Mouse (Mus musculus) midbrain, embryonic 10.5 days (tissue): ENCODE measurements around the gene Gnb3. TPM values are rescaled to one million over a fixed set of nuclear protein-coding genes. Genes with fewer than 3 reads are reported as not detected.

Source experiments
- DNase-seq: peaks from one replicate; pipeline ENCODE4 v3.0.0-alpha.2; 2017; ENCODE audit warnings: low spot score
- H3K27ac ChIP-seq: fragments of 300-500 bp; sonication (generic); replicated peaks from 2 replicates; pipeline ENCODE4 v1.5.1; 2016; ENCODE audit warnings: mild to moderate bottlenecking
- H3K27me3 ChIP-seq: fragments of 300-500 bp; sonication (generic); 2 replicates; pipeline ENCODE4 v1.6.1; 2016; ENCODE audit warnings: low read depth, mild to moderate bottlenecking; ENCODE audit not compliant: poor library complexity, severe bottlenecking
- H3K36me3 ChIP-seq: fragments of 300-500 bp; sonication (generic); 2 replicates; pipeline ENCODE4 v1.6.1; 2016; ENCODE audit warnings: mild to moderate bottlenecking, moderate library complexity
- H3K4me1 ChIP-seq: fragments of 300-500 bp; sonication (generic); 2 replicates; pipeline ENCODE4 v1.6.1; 2016
- H3K4me3 ChIP-seq: fragments of 300-500 bp; sonication (generic); 2 replicates; pipeline ENCODE4 v1.5.1; 2016; ENCODE audit warnings: mild to moderate bottlenecking, moderate library complexity
- H3K9me3 ChIP-seq: fragments of 300-500 bp; sonication (generic); replicated peaks from 2 replicates; pipeline ENCODE4 v1.6.1; 2016; ENCODE audit warnings: mild to moderate bottlenecking
- WGBS: fragments of 180-500 bp; shearing (Covaris S2); methylation state at CpG from one replicate; pipeline ENCODE4 v1.1.7; 2016; 5-methylcytosine and 5-hydroxymethylcytosine counted together
- polyA plus RNA-seq: library from polyadenylated mRNA; unstranded; fragments of >200 nt; fragmentation: Nextera tagmentation; extraction: Ambion mirVana; gene quantifications from 2 replicates; pipeline ENCODE4 v1.2.1, GENCODE M21; 2016

The Gnb3 gene
- polyA plus RNA-seq, 1 experiment from 2014 or later = 0.89 TPM

DNA sequence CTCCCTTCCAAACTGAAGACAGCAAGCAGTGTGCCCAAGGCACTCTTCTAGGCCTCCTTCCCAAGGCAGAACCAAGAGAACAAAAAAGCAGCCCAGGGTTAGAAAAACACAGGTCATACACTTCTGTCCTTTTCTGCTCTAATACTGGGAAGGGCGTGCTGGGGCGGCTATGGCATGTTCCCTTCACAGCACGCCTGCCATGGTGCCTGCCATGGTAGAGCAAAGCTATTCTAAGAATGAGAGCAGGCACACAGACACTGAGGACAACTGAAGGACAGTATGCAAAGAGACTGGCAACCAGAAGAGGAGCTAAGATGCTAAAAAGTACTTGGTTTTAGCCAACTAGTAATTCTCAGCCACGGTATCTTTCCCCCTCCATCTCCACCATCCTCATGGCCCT is 18.0 kb downstream of the Gnb3 start:
- Histone ChIP-seq H3K27ac (no peak overlapping the region), H3K9me3 (no peaks in the 10 kb centered on the region), H3K36me3 (peaks cover 100% of the 10 kb centered on the region), H3K4me1 (no peaks in the 10 kb centered on the region; the same call in 1 of the 2 replicates), H3K27me3 (no peaks in the 10 kb centered on the region), H3K4me3 (no peak overlapping the region)
- 96% methylated on average over 4 of the region's 4 CpGs for WGBS
- no peak for DNase-seq

DNA sequence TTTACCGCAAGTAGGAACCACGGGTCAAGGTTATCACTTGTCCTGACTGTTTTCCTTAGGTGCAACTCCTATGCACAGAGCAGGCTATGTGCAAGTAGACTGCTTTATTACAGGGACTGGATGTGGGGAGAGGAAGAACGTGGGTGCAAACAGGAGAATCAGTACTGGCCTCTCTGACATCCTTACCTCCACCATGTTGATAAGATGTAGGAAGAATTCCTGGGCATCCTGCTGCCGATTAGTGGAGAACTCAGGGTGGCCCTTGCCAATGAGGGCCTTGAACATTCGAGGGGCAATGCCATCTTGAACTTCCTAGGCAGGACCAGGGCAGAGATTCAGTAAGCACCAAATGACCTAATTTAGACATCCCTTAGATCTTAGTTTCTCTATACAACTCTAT is 19.2 kb downstream of the Gnb3 start:
- H3K36me3 ChIP-seq = peaks cover 100% of the 10 kb centered on the region
- H3K9me3 ChIP-seq = no peaks in the 10 kb centered on the region
- H3K4me3 ChIP-seq = no peak overlapping the region
- WGBS = 96% methylated on average over 5 of the region's 5 CpGs
- no peak for DNase-seq
- no peaks in the 10 kb centered on the region for H3K4me1 ChIP-seq
- H3K27me3 ChIP-seq = no peaks in the 10 kb centered on the region
- H3K27ac ChIP-seq = no peak overlapping the region

DNA sequence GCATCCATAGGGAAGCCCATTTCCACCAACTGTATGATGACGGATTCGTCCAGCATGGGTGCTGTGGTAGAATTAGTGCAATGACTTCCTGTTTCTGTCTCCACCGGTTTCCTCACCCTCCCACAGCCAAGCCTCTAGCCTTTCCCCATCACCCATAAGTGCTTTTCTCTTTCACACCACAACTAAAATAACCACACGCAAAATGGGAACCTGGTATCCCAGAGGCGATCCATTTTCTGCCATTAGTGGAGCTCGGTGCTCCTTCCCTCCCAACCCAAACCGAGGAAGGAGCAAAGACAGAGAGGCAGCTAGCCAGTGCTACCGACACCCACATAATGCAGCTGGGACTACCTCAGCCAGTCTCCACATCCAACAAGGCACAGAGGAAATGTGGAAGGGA is 22.1 kb downstream of the Gnb3 start:
- no peak overlapping the region for H3K27ac ChIP-seq
- H3K9me3 ChIP-seq = no peaks in the 10 kb centered on the region
- peaks cover 81% of the 10 kb centered on the region for H3K36me3 ChIP-seq
- no peak for DNase-seq
- H3K27me3 ChIP-seq = no peaks in the 10 kb centered on the region
- peaks cover 23% of the 10 kb centered on the region for H3K4me1 ChIP-seq
- 93% methylated on average over 8 of the region's 8 CpGs for WGBS
- no peak overlapping the region for H3K4me3 ChIP-seq

DNA sequence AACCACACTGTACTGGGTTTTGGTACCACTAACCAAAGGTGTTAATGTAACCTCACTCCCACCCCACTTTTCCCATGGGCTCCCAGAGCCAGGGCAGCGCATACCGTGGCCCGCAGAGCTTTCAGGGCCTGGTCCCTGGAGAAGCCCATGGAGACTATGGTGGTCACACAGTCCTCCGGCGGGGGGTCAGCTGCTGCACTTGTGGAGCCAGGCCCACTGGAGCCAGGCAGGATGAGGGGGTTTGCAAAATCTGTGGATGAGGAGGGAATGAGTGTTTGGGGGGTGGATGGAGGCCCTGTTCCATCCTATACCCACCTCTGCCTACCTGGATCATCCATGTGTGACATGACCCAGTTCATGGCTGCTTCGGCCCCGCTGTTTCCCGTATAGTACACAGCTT is 22.5 kb downstream of the Gnb3 start:
- Histone ChIP-seq H3K27ac (no peak overlapping the region), H3K4me3 (no peak overlapping the region), H3K4me1 (peaks cover 27% of the 10 kb centered on the region), H3K27me3 (no peaks in the 10 kb centered on the region), H3K36me3 (peaks cover 79% of the 10 kb centered on the region), H3K9me3 (no peaks in the 10 kb centered on the region)
- no peak for DNase-seq
- WGBS = 97% methylated on average over 8 of the region's 8 CpGs

DNA sequence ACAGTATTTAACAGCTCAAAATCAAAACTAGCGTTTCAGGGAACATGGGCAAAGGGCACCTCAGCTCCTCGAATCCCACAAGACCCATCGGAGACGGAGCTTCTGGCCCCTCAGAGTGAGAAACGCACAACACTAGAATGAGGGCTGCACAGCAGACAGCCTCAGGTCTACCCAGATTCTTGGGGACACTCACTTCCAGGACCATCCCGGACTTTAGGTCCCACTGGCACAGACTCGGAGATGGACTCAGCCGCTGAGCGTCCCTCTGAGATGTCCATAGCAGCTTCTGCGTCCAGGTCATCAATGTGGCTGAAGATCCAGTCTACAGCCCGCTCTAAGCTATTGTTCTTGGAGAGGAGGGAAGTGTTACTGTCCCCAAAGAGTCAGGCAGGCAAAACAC is 22.9 kb downstream of the Gnb3 start:
- DNase-seq = no peak
- 94% methylated on average over 11 of the region's 11 CpGs for WGBS
- H3K27me3 ChIP-seq = no peaks in the 10 kb centered on the region
- H3K4me3 ChIP-seq = no peak overlapping the region
- peaks cover 79% of the 10 kb centered on the region for H3K36me3 ChIP-seq
- H3K27ac ChIP-seq = no peak overlapping the region
- no peaks in the 10 kb centered on the region for H3K9me3 ChIP-seq
- peaks cover 31% of the 10 kb centered on the region for H3K4me1 ChIP-seq

DNA sequence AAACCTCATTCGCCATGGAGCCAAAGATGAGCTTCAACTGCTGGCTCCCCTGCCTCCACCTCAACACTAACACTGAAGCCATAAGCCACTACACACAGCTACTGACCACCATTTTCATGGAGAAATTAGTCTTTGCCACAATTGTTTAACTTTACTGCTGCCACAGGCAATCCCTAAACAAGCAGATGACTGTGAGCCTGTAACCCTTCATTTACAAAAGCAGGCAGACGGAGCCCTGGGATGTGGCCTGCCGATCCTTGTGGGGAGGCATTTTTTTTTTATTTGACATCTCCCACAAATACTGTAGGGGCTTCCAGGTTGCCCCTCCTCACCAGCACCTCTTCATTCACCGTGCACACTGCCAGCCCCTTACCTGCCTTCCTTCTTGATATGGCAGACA is 23.5 kb downstream of the Gnb3 start:
- 94% methylated on average over 4 of the region's 4 CpGs for WGBS
- H3K4me1 ChIP-seq = peaks cover 36% of the 10 kb centered on the region
- H3K4me3 ChIP-seq = no peak overlapping the region
- H3K9me3 ChIP-seq = no peaks in the 10 kb centered on the region
- no peak for DNase-seq
- peaks cover 79% of the 10 kb centered on the region for H3K36me3 ChIP-seq
- H3K27ac ChIP-seq = no peak overlapping the region
- no peaks in the 10 kb centered on the region for H3K27me3 ChIP-seq

DNA sequence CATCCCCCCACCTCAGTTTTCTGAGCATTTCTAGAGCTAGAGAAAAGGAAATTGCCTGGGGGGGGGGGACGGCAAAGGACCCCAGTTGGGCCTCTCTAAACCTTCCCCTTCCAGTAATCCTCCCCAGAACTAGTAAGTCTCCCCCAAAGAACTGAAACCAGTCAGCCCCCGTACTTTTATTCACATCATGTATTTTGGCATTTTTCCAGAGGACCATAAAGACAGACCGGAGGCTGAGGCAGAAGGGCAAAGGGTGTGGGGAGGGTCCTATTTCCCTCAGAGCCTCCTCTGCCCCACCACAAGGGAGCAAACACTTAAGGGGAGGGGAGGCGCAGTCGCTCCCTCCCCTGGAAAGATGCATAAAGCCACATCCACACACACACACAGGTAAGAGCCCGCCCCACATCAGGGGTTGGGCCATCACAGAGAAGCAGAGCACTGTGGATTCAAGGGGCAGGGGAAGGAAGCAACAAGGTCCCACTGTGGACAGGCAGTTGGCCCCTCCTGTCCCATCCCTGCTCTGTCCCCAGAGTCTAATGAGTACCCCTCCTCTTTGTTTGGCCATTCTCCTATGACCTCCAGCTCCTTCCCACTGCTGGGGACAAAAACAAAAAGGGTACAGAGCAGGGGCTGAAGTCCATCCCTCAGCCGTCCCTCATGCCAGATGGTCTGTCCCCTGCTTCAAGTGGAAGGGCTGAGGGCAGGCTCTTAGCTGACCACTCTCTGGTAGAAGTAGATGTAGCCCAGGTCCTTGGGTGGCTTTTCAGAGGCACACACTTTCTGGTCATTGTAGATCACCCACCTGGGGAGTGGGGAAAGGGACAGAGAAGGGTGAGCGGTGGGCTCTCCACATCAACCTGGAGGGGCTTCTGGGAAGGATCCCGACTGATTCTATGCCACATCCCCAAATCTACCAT is 25.0 kb downstream of the Gnb3 start:
- 80% methylated on average over 9 of the region's 9 CpGs for WGBS
- H3K27me3 ChIP-seq = no peaks in the 10 kb centered on the region
- peak overlapping the region; percentile 75 for H3K4me3 ChIP-seq
- H3K4me1 ChIP-seq = peaks cover 45% of the 10 kb centered on the region
- H3K27ac ChIP-seq = peak overlapping the region; percentile 95
- DNase-seq = no peak
- no peaks in the 10 kb centered on the region for H3K9me3 ChIP-seq
- peaks cover 79% of the 10 kb centered on the region for H3K36me3 ChIP-seq

DNA sequence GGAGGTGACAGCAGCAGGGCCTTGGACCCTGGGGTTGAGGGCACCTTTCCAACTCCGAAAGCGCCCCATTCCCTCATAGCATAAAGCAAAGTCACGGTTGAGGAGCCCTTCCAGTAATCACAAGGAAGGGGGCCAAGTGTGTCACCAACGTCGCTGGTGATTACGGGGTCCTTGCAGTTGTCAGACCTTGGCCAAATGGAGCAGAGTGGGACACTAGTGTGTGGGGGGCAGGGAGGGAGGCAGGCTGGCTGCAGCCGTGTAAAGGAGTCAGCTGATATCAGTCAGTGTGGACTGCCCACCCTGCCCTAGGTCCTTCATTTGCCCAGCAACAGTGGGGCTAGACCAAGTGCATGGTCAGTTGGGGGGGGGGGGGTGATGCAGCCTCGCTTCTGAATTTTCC is 25.6 kb downstream of the Gnb3 start:
- H3K9me3 ChIP-seq = no peaks in the 10 kb centered on the region
- 53% methylated on average over 8 of the region's 8 CpGs for WGBS
- no peak for DNase-seq
- H3K27me3 ChIP-seq = no peaks in the 10 kb centered on the region
- H3K4me3 ChIP-seq = peak overlapping the region; percentile 75
- peak overlapping the region; percentile 95 for H3K27ac ChIP-seq
- peaks cover 51% of the 10 kb centered on the region for H3K4me1 ChIP-seq
- H3K36me3 ChIP-seq = peaks cover 77% of the 10 kb centered on the region

DNA sequence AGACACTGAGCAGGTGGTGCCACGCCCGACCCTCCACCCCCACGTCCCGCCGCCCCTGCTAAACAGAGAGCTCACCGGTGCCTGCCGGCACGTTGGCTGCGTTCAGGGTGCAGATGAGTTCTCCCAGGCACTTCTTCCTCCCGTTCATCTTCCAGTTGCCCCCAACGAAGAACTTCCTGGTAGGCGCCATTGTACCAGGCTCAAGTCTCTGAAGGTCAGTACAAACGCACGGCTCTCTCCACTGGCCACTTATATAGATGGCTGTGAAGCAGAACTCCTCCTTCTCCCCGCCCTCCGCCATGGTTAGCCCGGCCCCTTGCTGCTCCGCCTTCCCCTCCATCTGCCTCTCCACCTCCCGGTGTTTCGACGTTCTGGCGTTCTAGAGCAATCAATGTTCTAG is 26.1 kb downstream of the Gnb3 start, which contains the start of gene Tpi1:
Gene Tpi1, minus strand, starts transcription at position 364 of the 400 bp plus-strand sequence.
- Histone ChIP-seq H3K36me3 (peaks cover 72% of the 10 kb centered on the region), H3K4me1 (peaks cover 57% of the 10 kb centered on the region), H3K27ac (peak within 1 kb of the TSS; percentile 95), H3K4me3 (peak within 1 kb of the TSS; percentile 75), H3K9me3 (no peaks in the 10 kb centered on the region), H3K27me3 (no peaks in the 10 kb centered on the region)
- WGBS = 1% methylated on average over 22 of the region's 22 CpGs
- DNase-seq = peak; percentile 88

DNA sequence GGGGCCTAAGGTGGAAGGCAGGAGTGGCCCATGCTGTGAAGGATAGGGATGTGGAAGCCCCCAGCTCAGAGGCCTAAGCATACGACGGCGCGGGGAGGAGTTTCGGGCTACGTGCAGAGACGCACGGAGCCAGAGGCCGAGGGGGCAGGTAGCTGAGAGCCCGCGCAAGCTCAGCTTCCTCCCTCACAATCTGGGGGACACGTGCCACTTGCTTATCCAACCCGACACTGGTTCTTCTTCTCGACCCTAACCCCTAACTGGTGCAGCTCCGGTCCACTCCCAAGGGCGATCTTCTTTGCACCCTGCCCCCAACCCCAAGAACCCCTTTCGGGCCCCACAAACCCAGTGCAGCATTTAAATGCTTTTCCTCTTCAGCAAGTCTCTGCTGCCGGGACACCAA is 26.6 kb downstream of the Gnb3 start:
- Histone ChIP-seq H3K9me3 (no peaks in the 10 kb centered on the region), H3K27ac (peak overlapping the region; percentile 95), H3K27me3 (no peaks in the 10 kb centered on the region), H3K4me3 (peak overlapping the region; percentile 75), H3K36me3 (peaks cover 68% of the 10 kb centered on the region), H3K4me1 (peaks cover 61% of the 10 kb centered on the region)
- under 1% methylated on average over 18 of the region's 18 CpGs for WGBS
- peak; percentile 71 for DNase-seq

DNA sequence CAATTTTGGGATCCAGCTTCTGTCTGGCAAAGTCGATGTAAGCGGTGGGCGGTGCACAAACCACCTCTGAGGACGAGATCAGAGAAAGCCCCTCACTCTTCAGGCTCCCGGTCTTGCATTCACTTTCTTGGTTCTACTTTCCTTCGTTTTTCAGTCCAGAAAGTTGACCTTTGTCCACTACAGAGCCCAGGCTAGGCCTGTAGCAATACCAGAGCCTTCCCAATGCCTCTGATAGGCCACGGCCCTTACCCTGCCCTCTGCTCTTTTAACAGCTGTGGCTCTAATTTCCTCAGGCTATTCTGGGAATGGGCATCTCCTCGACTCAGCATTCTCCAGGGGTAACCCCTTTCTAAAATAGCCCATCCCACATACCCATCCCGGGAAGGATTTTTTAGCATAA is 27.2 kb downstream of the Gnb3 start:
- Histone ChIP-seq H3K9me3 (no peaks in the 10 kb centered on the region), H3K36me3 (peaks cover 61% of the 10 kb centered on the region), H3K4me3 (peak overlapping the region; percentile 75), H3K27ac (peak overlapping the region; percentile 95), H3K4me1 (peaks cover 67% of the 10 kb centered on the region), H3K27me3 (no peaks in the 10 kb centered on the region)
- WGBS = 28% methylated on average over 9 of the region's 9 CpGs
- DNase-seq = no peak

DNA sequence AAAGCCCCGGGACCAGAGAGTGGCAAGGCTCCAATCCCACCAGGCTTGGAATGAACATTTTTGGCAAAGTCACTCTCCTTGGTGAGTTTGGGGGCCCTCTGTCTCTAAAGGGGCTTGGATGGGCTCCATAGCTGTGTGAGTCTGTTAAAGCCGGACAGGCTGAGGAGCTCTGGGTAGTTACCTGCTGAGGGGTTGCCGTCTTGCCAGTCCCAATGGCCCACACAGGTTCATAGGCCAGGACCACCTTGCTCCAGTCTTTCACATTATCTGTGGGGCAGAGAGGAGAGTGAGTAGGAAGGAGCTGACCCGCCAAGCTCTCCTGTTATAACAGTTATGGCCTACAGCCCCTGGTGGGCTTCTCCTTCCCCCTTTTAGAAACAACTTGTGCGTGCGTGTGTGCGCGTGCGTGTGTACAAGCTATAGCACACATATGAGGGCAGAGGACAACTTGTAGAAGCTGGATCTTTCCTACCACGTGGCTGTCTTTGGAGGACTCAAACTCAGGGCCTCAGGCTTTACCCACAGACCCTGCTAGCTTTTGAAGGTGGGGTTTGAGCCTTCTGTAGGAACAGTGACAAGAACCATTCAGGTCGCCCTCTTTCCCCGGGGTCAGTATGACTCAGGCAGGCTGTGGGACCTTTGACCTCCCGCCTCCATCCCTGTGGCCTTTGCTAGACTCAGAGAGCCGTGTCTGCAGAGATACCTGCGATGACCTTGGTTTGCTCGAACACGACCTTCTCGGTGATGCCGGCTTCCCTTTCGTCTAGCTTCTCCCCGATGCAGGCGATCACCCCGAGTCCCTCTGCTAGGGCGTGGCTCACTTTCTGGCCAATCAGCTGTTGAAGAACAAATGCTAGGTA is 28.1 kb downstream of the Gnb3 start:
- no peak for DNase-seq
- Histone ChIP-seq H3K27ac (peak overlapping the region; percentile 95; the same call in 1 of the 2 replicates), H3K4me1 (peaks cover 68% of the 10 kb centered on the region), H3K36me3 (peaks cover 52% of the 10 kb centered on the region), H3K27me3 (no peaks in the 10 kb centered on the region), H3K9me3 (no peaks in the 10 kb centered on the region), H3K4me3 (peak overlapping the region; percentile 75)
- 87% methylated on average over 24 of the region's 24 CpGs for WGBS

DNA sequence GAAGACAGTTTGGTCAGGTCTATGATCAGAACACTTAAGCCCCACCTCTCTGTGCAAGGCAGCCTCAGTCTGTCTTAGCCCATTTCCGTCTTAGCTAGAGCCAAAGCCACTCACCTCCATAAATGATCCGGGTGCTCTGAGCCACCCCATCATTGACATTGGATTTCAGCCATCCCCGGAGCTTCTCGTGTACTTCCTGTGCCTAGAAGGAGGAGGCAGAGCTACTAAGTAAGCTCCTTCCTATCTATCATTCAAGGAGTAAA is 28.7 kb downstream of the Gnb3 start:
- H3K4me3 ChIP-seq = peak overlapping the region; percentile 75; the same call in 1 of the 2 replicates
- DNase-seq = no peak
- H3K36me3 ChIP-seq = peaks cover 46% of the 10 kb centered on the region
- H3K9me3 ChIP-seq = no peaks in the 10 kb centered on the region
- H3K4me1 ChIP-seq = peaks cover 72% of the 10 kb centered on the region
- H3K27me3 ChIP-seq = no peaks in the 10 kb centered on the region
- WGBS = 84% methylated on average over 4 of the region's 4 CpGs
- no peak overlapping the region for H3K27ac ChIP-seq
